Mouse (Mus musculus) heart, embryonic 12.5 days (tissue): ENCODE results near the gene Slc22a2. TPM values are rescaled to one million over a fixed set of nuclear protein-coding genes. Genes with fewer than 3 reads are reported as not detected.

ENCODE experiments used
- polyA plus RNA-seq: library from polyadenylated mRNA; unstranded; fragments of >200 nt; fragmentation: Nextera tagmentation; extraction: Ambion mirVana; gene quantifications from 2 replicates; pipeline ENCODE4 v1.2.1, GENCODE M21; 2016

Gene Slc22a2
- polyA plus RNA-seq, 1 experiment from 2014 or later = not detected

Other genes starting within 250 kb of the Slc22a2 start
- 0.28 and 2.2 TPM in 2 replicates for gene Plg, start 205.5 kb upstream of the Slc22a2 start, polyA plus RNA-seq
- gene Slc22a3, start 76.4 kb upstream of the Slc22a2 start, polyA plus RNA-seq = 0.22 and 0.27 TPM in 2 replicates
- gene Slc22a1, start 91.7 kb downstream of the Slc22a2 start, polyA plus RNA-seq = 4.0 and 4.7 TPM in 2 replicates
- 293 and 312 TPM in 2 replicates for gene Igf2r, start 185.5 kb downstream of the Slc22a2 start, polyA plus RNA-seq